Mouse (Mus musculus): ENCODE results near the gene Olfr1132.
"Not testable (repeated sequence)": the region's sequence is repeated elsewhere in the genome, so short reads cannot be mapped to it uniquely, and the experiment has no call there.

The Olfr1132 gene

GRCm38 (mm10) chr2:87637435-87637834 is at the start of gene Olfr1132:
Gene Olfr1132, minus strand, starts transcription at chr2:87637535.
- DNase-seq (ENCODE audit: low spot score): no peak

- no peak for DNase-seq (ENCODE audit: low spot score)
Measured at GRCm38 (mm10) chr2:87673564-87673963, 36.2 kb upstream of the Olfr1132 start, which contains the start of gene Olfr1135. Gene Olfr1135, minus strand, starts transcription at chr2:87673664.

GRCm38 (mm10) chr2:87658360-87658759 is 21.0 kb upstream of the Olfr1132 start, which contains the start of gene Olfr1134:
Gene Olfr1134, minus strand, starts transcription at chr2:87658460.
- DNase-seq (ENCODE audit: low spot score): no peak

- DNase-seq (ENCODE audit: low spot score): no peak
Measured at GRCm38 (mm10) chr2:87647274-87647673, 9.9 kb upstream of the Olfr1132 start, which contains the start of gene Olfr1133. Gene Olfr1133, minus strand, starts transcription at chr2:87647374.

GRCm38 (mm10) chr2:87642441-87642840 is 5.1 kb upstream of the Olfr1132 start:
- DNase-seq (ENCODE audit: low spot score): no peak

- DNase-seq (ENCODE audit: low spot score): no peak
Measured at GRCm38 (mm10) chr2:87626804-87627203, 10.5 kb downstream of the Olfr1132 start, which contains the start of gene Olfr1131. Gene Olfr1131, plus strand, starts transcription at chr2:87627104.

- not testable (repeated sequence) for DNase-seq (ENCODE audit: low spot score)
Measured at GRCm38 (mm10) chr2:87605912-87606311, 31.4 kb downstream of the Olfr1132 start, which contains the start of gene Olfr1130. Gene Olfr1130, plus strand, starts transcription at chr2:87606212.

All from testis, postnatal 10 days (tissue).